Mouse (Mus musculus) C2C12 (cell line): ENCODE measurements around the gene Litaf. TPM values are rescaled to one million over a fixed set of nuclear protein-coding genes. Genes with fewer than 3 reads are reported as not detected.

ENCODE experiments used
- H3K27me3 ChIP-seq: one replicate; pipeline ENCODE4 v1.6.1; 2011; ENCODE audit not compliant: control insufficient read depth, insufficient read depth, insufficient read length
- H3K36me3 ChIP-seq: one replicate; pipeline ENCODE4 v1.6.1; 2011; ENCODE audit not compliant: control insufficient read depth, insufficient read depth
- H3K4me3 ChIP-seq: one replicate; pipeline ENCODE4 v1.5.1; 2011; ENCODE audit warnings: mild to moderate bottlenecking, control low read depth; ENCODE audit not compliant: poor library complexity, insufficient read depth, severe bottlenecking
- H3K79me2 ChIP-seq: one replicate; pipeline ENCODE4 v1.6.1; 2011; ENCODE audit not compliant: control insufficient read depth, insufficient read depth
- H3K79me3 ChIP-seq: one replicate; pipeline ENCODE4 v1.6.1; 2011; ENCODE audit warnings: low read depth, control low read depth
- H3ac ChIP-seq: one replicate; pipeline ENCODE3; 2011; ENCODE audit warnings: low read depth; ENCODE audit not compliant: control insufficient read depth, insufficient read length
- CEBPB ChIP-seq: IDR thresholded peaks from one replicate; pipeline ENCODE4 v1.6.1; 2011; ENCODE audit warnings: low read depth, mild to moderate bottlenecking, control low read depth, moderate library complexity
- CTCF ChIP-seq: IDR thresholded peaks from one replicate; pipeline ENCODE4 v1.5.1; 2011; ENCODE audit not compliant: control insufficient read depth, insufficient read depth, insufficient read length
- FOSL1 ChIP-seq: IDR thresholded peaks from one replicate; pipeline ENCODE4 v1.8.0; 2011; ENCODE audit warnings: mild to moderate bottlenecking, low read length; ENCODE audit not compliant: poor library complexity, insufficient read depth, severe bottlenecking
- MAX ChIP-seq: IDR thresholded peaks from one replicate; pipeline ENCODE4 v1.6.1; 2011; ENCODE audit warnings: mild to moderate bottlenecking, control low read depth
- MYOD1 ChIP-seq: IDR thresholded peaks from one replicate; pipeline ENCODE4 v1.6.1; 2011; ENCODE audit warnings: low read depth; ENCODE audit not compliant: control insufficient read depth, insufficient read length
- MYOG ChIP-seq: IDR thresholded peaks from one replicate; pipeline ENCODE4 v1.6.1; 2011; ENCODE audit not compliant: control insufficient read depth, insufficient read length; ENCODE audit errors: extremely low read depth
- USF1 ChIP-seq: IDR thresholded peaks from one replicate; pipeline ENCODE4 v1.6.1; 2011; ENCODE audit warnings: low read depth, mild to moderate bottlenecking, control low read depth, moderate library complexity
- long read RNA-seq, 2 experiments: library from polyadenylated mRNA; unstranded; transcript quantifications; one replicate each; pipeline ENCODE4 v2.0.0; 2019 to 2020
- polyA plus RNA-seq: library from polyadenylated mRNA; unstranded; fragments of >200 nt; fragmentation: generic; extraction: Trizol; gene quantifications from one replicate; pipeline ENCODE4 v1.2.1, GENCODE M21; 2012; ENCODE audit warnings: missing spikeins

Gene Litaf
- 116 TPM for polyA plus RNA-seq
- long read RNA-seq, experiment 1, transcript Litaf-201 (4 exons, 2,235 nt): major isoform, 104 of 146 reads
- long read RNA-seq, experiment 1, partial matches to known transcripts: 17 of 146 reads
- long read RNA-seq, experiment 1, other reads (novel, unspliced or antisense): 24 of 146 reads
- long read RNA-seq, experiment 2, transcript Litaf-201 (4 exons, 2,235 nt): major isoform, 304 of 322 reads
- long read RNA-seq, experiment 2, partial matches to known transcripts: 9 of 322 reads
- long read RNA-seq, experiment 2, other reads (novel, unspliced or antisense): 9 of 322 reads

- peak within 1 kb of the TSS; percentile 66 for H3K4me3 ChIP-seq
- peaks cover 49% of the 10 kb centered on the region for H3K79me2 ChIP-seq
- no peaks in the 10 kb centered on the region for H3K27me3 ChIP-seq
- TF ChIP-seq MYOD1 (no peak), CTCF (no peak), MAX (peak; percentile 51), CEBPB (no peak), MYOG (no peak), USF1 (peak; percentile 92), FOSL1 (no peak)
- H3ac ChIP-seq: peak within 1 kb of the TSS; percentile 86
- peaks cover 34% of the 10 kb centered on the region for H3K79me3 ChIP-seq
- H3K36me3 ChIP-seq: no peaks in the 10 kb centered on the region
Observed at GRCm38 (mm10) chr16:11066029-11066832, at the start of gene Litaf. TSS of gene Litaf (minus strand) at chr16:11066157.

GRCm38 (mm10) chr16:11109198-11109740 lies 43.3 kb upstream of the Litaf start:
- H3K79me3 ChIP-seq: no peaks in the 10 kb centered on the region
- no peak overlapping the region for H3K4me3 ChIP-seq
- TF ChIP-seq CTCF: no peak
- no peak for TF ChIP-seq MAX
- TF ChIP-seq MYOD1: no peak
- TF ChIP-seq FOSL1: no peak
- TF ChIP-seq USF1: no peak
- TF ChIP-seq CEBPB: no peak
- TF ChIP-seq MYOG: no peak
- no peaks in the 10 kb centered on the region for H3K79me2 ChIP-seq
- H3K27me3 ChIP-seq: no peaks in the 10 kb centered on the region
- no peak overlapping the region for H3ac ChIP-seq
- peaks cover 24% of the 10 kb centered on the region for H3K36me3 ChIP-seq

- H3K4me3 ChIP-seq: no peak overlapping the region
- H3ac ChIP-seq: no peak overlapping the region
- peaks cover 21% of the 10 kb centered on the region for H3K36me3 ChIP-seq
- no peaks in the 10 kb centered on the region for H3K27me3 ChIP-seq
- TF ChIP-seq MYOG: no peak
- no peak for TF ChIP-seq CTCF
- no peak for TF ChIP-seq MYOD1
- no peak for TF ChIP-seq CEBPB
- TF ChIP-seq MAX: no peak
- TF ChIP-seq USF1: no peak
- no peak for TF ChIP-seq FOSL1
- H3K79me2 ChIP-seq: no peaks in the 10 kb centered on the region
- H3K79me3 ChIP-seq: no peaks in the 10 kb centered on the region
Observed at GRCm38 (mm10) chr16:11104905-11105304, 38.9 kb upstream of the Litaf start.

- Histone ChIP-seq H3K79me2 (no peaks in the 10 kb centered on the region), H3K79me3 (no peaks in the 10 kb centered on the region), H3ac (no peak overlapping the region), H3K4me3 (no peak overlapping the region), H3K27me3 (no peaks in the 10 kb centered on the region), H3K36me3 (peaks cover 14% of the 10 kb centered on the region)
- no peak for TF ChIP-seq MYOG
- TF ChIP-seq CTCF: no peak
- TF ChIP-seq USF1: no peak
- no peak for TF ChIP-seq MAX
- no peak for TF ChIP-seq FOSL1
- TF ChIP-seq CEBPB: no peak
- no peak for TF ChIP-seq MYOD1
Observed at GRCm38 (mm10) chr16:11097301-11097700, 31.3 kb upstream of the Litaf start.

GRCm38 (mm10) chr16:11093717-11094386 lies 27.9 kb upstream of the Litaf start:
- no peaks in the 10 kb centered on the region for H3K27me3 ChIP-seq
- H3K36me3 ChIP-seq: peaks cover 34% of the 10 kb centered on the region
- H3ac ChIP-seq: no peak overlapping the region
- H3K4me3 ChIP-seq: no peak overlapping the region
- no peaks in the 10 kb centered on the region for H3K79me2 ChIP-seq
- TF ChIP-seq MYOD1: no peak
- TF ChIP-seq USF1: no peak
- TF ChIP-seq CEBPB: no peak
- TF ChIP-seq CTCF: no peak
- no peak for TF ChIP-seq MYOG
- TF ChIP-seq FOSL1: no peak
- no peak for TF ChIP-seq MAX
- no peaks in the 10 kb centered on the region for H3K79me3 ChIP-seq
